Comparison of ENCODE assay signal across 14 mouse cellular contexts in the genomic region with DNA sequence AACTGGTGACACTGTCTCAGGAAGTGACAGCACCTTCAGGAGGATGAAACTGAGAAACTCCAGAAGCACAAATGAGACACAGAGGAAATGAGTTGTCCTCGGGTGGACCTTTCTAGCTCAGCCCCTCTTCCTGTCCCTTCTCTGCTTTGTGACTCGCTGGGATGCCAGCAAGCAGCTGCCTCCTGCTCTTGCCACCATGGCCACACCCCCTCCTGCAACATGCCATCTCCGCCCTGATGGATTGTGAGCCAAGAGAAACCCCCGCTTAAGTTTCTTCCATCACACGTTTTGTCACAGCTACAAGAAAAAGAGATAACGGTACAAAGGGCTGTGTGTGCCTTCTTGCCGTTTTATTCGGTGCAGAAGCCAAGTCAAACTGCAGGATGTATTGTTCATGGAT.
A peak's percentile ranks its signal among the peaks of the same experiment; 100 is the strongest.
DNase-seq lines count a peak whose midpoint lies in the region; ATAC-seq and TF ChIP-seq lines count a peak whose summit lies in the region.
"Had no signal": no experiment of that assay in that cellular context is flagged by ENCODE, and none has a peak within 500 bp of the region (broad histone marks: within the 10 kb centered on the region; RNA-seq: fewer than 3 reads in every experiment).

No protein-coding gene starts in this region.

- intact Hi-C loops in heart, adult 2 months (cut with DNase I), result no loop called here

- H3K9me3 ChIP-seq in heart, embryonic 16.5 days (replicated peaks; ENCODE audit: control insufficient read depth, low read length), result no peaks in the 10 kb centered on the region
- H3K9me3 ChIP-seq: limb, embryonic 12.5 days; midbrain, embryonic 10.5 days had no signal

- 8% methylated on average over 8 of the region's 8 CpGs for WGBS in cerebellum, adult 2 months
- 24% methylated on average over 8 of the region's 8 CpGs for WGBS in heart, embryonic 16.5 days
- 43% methylated on average over 8 of the region's 8 CpGs for WGBS in heart, adult 2 months

- 0 out of 2 replicates have a peak, but pooled peaks have one; percentile 8 for ATAC-seq in heart, embryonic 16.5 days (replicated peaks; ENCODE audit: extremely low read depth, insufficient read depth, low FRiP score)

- H3K36me3 ChIP-seq in heart, embryonic 16.5 days (ENCODE audit: control insufficient read depth, insufficient read depth), result no peaks in the 10 kb centered on the region
- H3K36me3 ChIP-seq in heart, adult 2 months (ENCODE audit: control insufficient read depth, insufficient read depth, low read length), result no peaks in the 10 kb centered on the region
- H3K36me3 ChIP-seq: limb, embryonic 12.5 days; midbrain, embryonic 10.5 days had no signal

- no peak overlapping the region for H3K4me3 ChIP-seq in cerebellum, adult 2 months (replicated peaks; ENCODE audit: insufficient read depth, low read depth, low read length)
- no peak overlapping the region for H3K4me3 ChIP-seq in heart, embryonic 16.5 days (ENCODE audit: low read length)
- no peak overlapping the region for H3K4me3 ChIP-seq in heart, adult 2 months
- H3K4me3 ChIP-seq: limb, embryonic 12.5 days; midbrain, embryonic 10.5 days had no signal

- no peak for TF ChIP-seq POLR2A in cerebellum, adult 2 months (IDR thresholded peaks at IDR 0.05; ENCODE audit: borderline replicate concordance, insufficient read depth, low read length)
- TF ChIP-seq POLR2A in heart, adult 2 months (IDR thresholded peaks at IDR 0.05; ENCODE audit: insufficient read depth, low read depth, low read length), result no peak

- H3K4me1 ChIP-seq in cerebellum, adult 2 months (ENCODE audit: control insufficient read depth, insufficient read depth, low read length), result peaks cover 91% of the 10 kb centered on the region
- peaks cover 73% of the 10 kb centered on the region for H3K4me1 ChIP-seq in heart, embryonic 16.5 days (ENCODE audit: control insufficient read depth, insufficient read depth, low read length)
- peaks cover 17% of the 10 kb centered on the region for H3K4me1 ChIP-seq in heart, adult 2 months (ENCODE audit: control insufficient read depth, insufficient read depth, low read length)

- H3K27ac ChIP-seq in cerebellum, adult 2 months (ENCODE audit: insufficient read depth, low read length), result peak overlapping the region; percentile 79; the same call in 1 of the 2 replicates
- no peak overlapping the region for H3K27ac ChIP-seq in heart, embryonic 16.5 days (ENCODE audit: low read length)
- no peak overlapping the region for H3K27ac ChIP-seq in heart, adult 2 months
- H3K27ac ChIP-seq: hindbrain, embryonic 14.5 days; limb, embryonic 12.5 days; midbrain, embryonic 10.5 days had no signal

- H3K4me2 ChIP-seq in heart, embryonic 16.5 days (ENCODE audit: low read depth, low read length), result no peak overlapping the region
- H3K4me2 ChIP-seq: hindbrain, embryonic 14.5 days; limb, embryonic 12.5 days had no signal

- TF ChIP-seq CTCF in cerebellum, adult 2 months (IDR thresholded peaks at IDR 0.05; ENCODE audit: borderline replicate concordance, insufficient read depth, low read depth, low read length), result no peak
- TF ChIP-seq CTCF in heart, adult 2 months (IDR thresholded peaks at IDR 0.05), result no peak

- H3K27me3 ChIP-seq in cerebellum, adult 2 months (ENCODE audit: control insufficient read depth, insufficient read depth, low read length), result no peaks in the 10 kb centered on the region
- no peaks in the 10 kb centered on the region for H3K27me3 ChIP-seq in heart, embryonic 16.5 days (ENCODE audit: control insufficient read depth, insufficient read depth, low read length)
- no peaks in the 10 kb centered on the region for H3K27me3 ChIP-seq in heart, adult 2 months (ENCODE audit: control insufficient read depth, insufficient read depth, low read length)
- H3K27me3 ChIP-seq: limb, embryonic 12.5 days had no signal

- DNase-seq in cerebellum, adult 2 months, result no peak
- no peak for DNase-seq in cerebellum, adult 8-10 months
- no peak for DNase-seq in heart, adult 2 months
- peak; percentile 65 for DNase-seq in thymus, postnatal 0 days (ENCODE audit: low spot score)
- DNase-seq in thymus, adult 18-20 months, result no peak
- DNase-seq in thymus, postnatal 25 days, result peak; percentile 42
- DNase-seq in c-Kit-positive CD71-positive TER-119-positive erythroid progenitor cells, embryonic 14.5 days (ENCODE audit: low spot score), result no peak
- DNase-seq: cerebellum, adult 11-12 months; kidney, adult 18-20 months; layer of hippocampus, postnatal 36 days had no signal

- H3K9ac ChIP-seq in heart, embryonic 16.5 days (ENCODE audit: low read length), result no peak overlapping the region
- H3K9ac ChIP-seq in heart, adult 2 months (ENCODE audit: low read depth, low read length), result no peak overlapping the region
- H3K9ac ChIP-seq: hindbrain, embryonic 14.5 days; limb, embryonic 12.5 days had no signal

- TF ChIP-seq EP300 in heart, adult 2 months (IDR thresholded peaks at IDR 0.05; ENCODE audit: insufficient read depth, low read depth, low read length), result no peak

- no peaks in the 10 kb centered on the region for H3K79me2 ChIP-seq in heart, adult 2 months (replicated peaks; ENCODE audit: control insufficient read depth, insufficient read depth, low read length)

Comparison
In these comparisons a context has a peak if more than half of its experiments do, and no peak if none do; other contexts are left out.
1. DNase-seq: peak in thymus, postnatal 0 days (single experiment) and thymus, postnatal 25 days (single experiment); none in cerebellum, adult 2 months (0 of 2), cerebellum, adult 8-10 months (single experiment), heart, adult 2 months (0 of 2), thymus, adult 18-20 months (0 of 2) and c-Kit-positive CD71-positive TER-119-positive erythroid progenitor cells, embryonic 14.5 days (single experiment).